Mouse (Mus musculus): ENCODE results near the gene Cmpk2. TPM values are rescaled to one million over a fixed set of nuclear protein-coding genes. Genes with fewer than 3 reads are reported as not detected.
"Not testable (repeated sequence)": the region's sequence is repeated elsewhere in the genome, so short reads cannot be mapped to it uniquely, and the experiment has no call there.

The Cmpk2 gene
- polyA plus RNA-seq, 1 experiment from 2014 or later = 6.4 TPM

DNA sequence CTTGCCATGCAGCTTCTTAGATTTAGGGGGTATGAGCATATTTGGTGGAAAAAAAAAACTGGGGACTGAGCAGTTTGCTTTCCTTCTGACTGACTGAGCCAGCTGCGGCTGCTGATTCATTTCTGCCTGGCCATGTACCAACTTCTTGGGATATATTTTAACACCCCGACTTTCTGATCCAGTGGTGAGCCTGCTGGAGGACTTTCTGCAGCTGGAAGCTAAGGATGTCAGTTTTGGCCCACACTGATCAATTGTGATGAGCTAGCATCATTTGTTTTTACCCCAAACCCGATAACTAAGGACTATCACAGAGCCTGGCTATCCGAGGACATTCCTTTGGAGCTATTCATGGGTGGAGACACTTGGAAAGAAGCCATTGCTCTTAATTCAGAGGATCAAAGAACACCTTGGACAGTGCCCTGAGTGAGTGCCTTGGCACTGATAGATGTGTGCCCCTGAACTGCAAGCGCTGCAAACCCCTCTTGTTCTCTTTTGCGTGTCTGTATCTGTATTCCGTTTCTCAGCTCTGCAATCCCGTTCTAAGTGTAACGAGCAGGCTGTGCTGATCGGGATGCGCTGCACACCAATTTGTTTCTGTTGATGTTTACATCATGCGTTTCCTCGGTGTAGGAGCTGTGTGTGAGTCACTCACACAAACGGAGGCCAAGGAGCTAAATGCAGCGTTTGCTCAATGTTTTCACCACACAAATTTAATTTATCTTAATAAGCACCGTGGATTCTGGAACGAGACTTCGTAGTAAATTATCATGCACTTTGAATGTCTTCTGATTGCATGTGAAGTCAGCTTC, 9.4 kb downstream of the Cmpk2 start:
- Histone ChIP-seq H3K27me3 (replicated peaks) (no peaks in the 10 kb centered on the region), H3K9me3 (replicated peaks) (no peaks in the 10 kb centered on the region), H3K27ac (ENCODE audit: poor library complexity, severe bottlenecking) (no peak overlapping the region), H3K4me1 (replicated peaks) (no peaks in the 10 kb centered on the region), H3K4me3 (no peak overlapping the region), H3K4me2 (no peak overlapping the region), H3K9ac (no peak overlapping the region), H3K36me3 (no peaks in the 10 kb centered on the region)
- no peak for ATAC-seq (ENCODE audit: insufficient number of reproducible peaks, low FRiP score)
- 73% methylated on average over 18 of the region's 18 CpGs for WGBS

GRCm38 (mm10) chr12:26485738-26486580, 17.0 kb downstream of the Cmpk2 start:
- not testable (repeated sequence) for H3K36me3 ChIP-seq; H3K9me3 ChIP-seq (replicated peaks); H3K4me1 ChIP-seq (replicated peaks); H3K4me3 ChIP-seq; ATAC-seq (ENCODE audit: insufficient number of reproducible peaks, low FRiP score); H3K27me3 ChIP-seq (replicated peaks); H3K27ac ChIP-seq (ENCODE audit: poor library complexity, severe bottlenecking); H3K9ac ChIP-seq
- 77% methylated on average over 12 of the region's 12 CpGs for WGBS
- 0 out of 2 replicates have a peak overlapping the region, but pooled peaks have one; percentile 4 for H3K4me2 ChIP-seq

- Histone ChIP-seq H3K27me3 (replicated peaks) (no peaks in the 10 kb centered on the region), H3K4me3 (no peak overlapping the region), H3K4me1 (replicated peaks) (no peaks in the 10 kb centered on the region), H3K9ac (no peak overlapping the region), H3K9me3 (replicated peaks) (no peaks in the 10 kb centered on the region), H3K36me3 (no peaks in the 10 kb centered on the region), H3K27ac (ENCODE audit: poor library complexity, severe bottlenecking) (no peak overlapping the region), H3K4me2 (0 out of 2 replicates have a peak overlapping the region, but pooled peaks have one; percentile 14)
- ATAC-seq (ENCODE audit: insufficient number of reproducible peaks, low FRiP score) = no peak
- 55% methylated on average over 14 of the region's 14 CpGs for WGBS
Observed at GRCm38 (mm10) chr12:26487874-26488616, 19.0 kb downstream of the Cmpk2 start.

- no peaks in the 10 kb centered on the region for H3K9me3 ChIP-seq (replicated peaks)
- H3K27me3 ChIP-seq (replicated peaks) = no peaks in the 10 kb centered on the region
- H3K4me2 ChIP-seq = no peak overlapping the region
- WGBS = 72% methylated on average over 5 of the region's 5 CpGs
- H3K4me3 ChIP-seq = no peak overlapping the region
- no peak for ATAC-seq (ENCODE audit: insufficient number of reproducible peaks, low FRiP score)
- no peak overlapping the region for H3K27ac ChIP-seq (ENCODE audit: poor library complexity, severe bottlenecking)
- H3K9ac ChIP-seq = no peak overlapping the region
- H3K36me3 ChIP-seq = no peaks in the 10 kb centered on the region
- no peaks in the 10 kb centered on the region for H3K4me1 ChIP-seq (replicated peaks)
Observed at GRCm38 (mm10) chr12:26488617-26489274, 19.7 kb downstream of the Cmpk2 start.

DNA sequence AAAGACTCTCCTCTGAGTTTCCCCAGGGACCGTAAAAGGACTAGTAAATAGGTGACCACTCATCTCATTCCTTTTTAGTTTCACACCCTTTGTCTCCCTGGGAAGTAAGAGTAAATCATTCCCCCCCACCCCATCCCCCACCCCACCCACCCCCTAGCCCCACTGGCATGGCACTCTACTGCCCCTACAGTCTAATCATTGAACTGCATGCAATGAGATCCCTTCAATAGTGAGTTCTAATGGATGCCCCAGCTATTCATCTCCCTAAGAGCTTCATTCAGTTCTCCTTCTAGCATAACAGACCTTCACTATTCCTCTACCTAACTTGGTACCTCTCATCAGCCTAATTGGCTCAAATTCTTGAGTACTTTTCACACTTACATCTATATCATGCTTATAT, 20.9 kb downstream of the Cmpk2 start:
- Histone ChIP-seq H3K27me3 (replicated peaks) (no peaks in the 10 kb centered on the region), H3K4me3 (no peak overlapping the region), H3K4me1 (replicated peaks) (no peaks in the 10 kb centered on the region), H3K36me3 (no peaks in the 10 kb centered on the region), H3K9ac (no peak overlapping the region), H3K9me3 (replicated peaks) (no peaks in the 10 kb centered on the region), H3K4me2 (no peak overlapping the region), H3K27ac (ENCODE audit: poor library complexity, severe bottlenecking) (no peak overlapping the region)
- 82% methylated on average over 1 of the region's 1 CpGs for WGBS
- ATAC-seq (ENCODE audit: insufficient number of reproducible peaks, low FRiP score) = no peak

- Histone ChIP-seq H3K36me3 (no peaks in the 10 kb centered on the region), H3K4me1 (replicated peaks) (no peaks in the 10 kb centered on the region), H3K27ac (ENCODE audit: poor library complexity, severe bottlenecking) (no peak overlapping the region), H3K9me3 (replicated peaks) (no peaks in the 10 kb centered on the region), H3K4me3 (no peak overlapping the region), H3K4me2 (no peak overlapping the region), H3K9ac (no peak overlapping the region), H3K27me3 (replicated peaks) (no peaks in the 10 kb centered on the region; the same call in 1 of the 2 replicates)
- WGBS = 85% methylated on average over 3 of the region's 3 CpGs
- ATAC-seq (ENCODE audit: insufficient number of reproducible peaks, low FRiP score) = no peak
Observed at GRCm38 (mm10) chr12:26501042-26501441, 32.0 kb downstream of the Cmpk2 start.

DNA sequence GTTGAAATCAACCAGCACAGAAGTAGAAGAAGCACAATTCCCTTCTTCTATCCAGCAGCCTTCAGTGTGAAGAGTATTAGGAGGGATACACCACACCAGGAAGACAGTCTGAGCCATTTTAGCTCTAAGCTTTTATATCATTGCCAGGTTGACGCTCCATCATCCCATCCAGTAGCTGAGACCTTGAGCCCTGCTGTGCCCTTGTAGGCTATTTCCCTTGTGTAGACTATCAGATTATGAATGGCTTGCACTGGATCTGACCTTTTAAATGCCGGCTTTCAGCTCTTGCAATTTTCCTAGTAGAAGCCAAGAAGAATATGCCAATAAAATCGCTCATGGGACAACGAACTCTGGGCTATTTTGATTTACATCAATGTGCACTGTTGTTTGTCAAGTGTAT, 42.0 kb downstream of the Cmpk2 start:
- Histone ChIP-seq H3K4me2 (no peak overlapping the region), H3K9ac (no peak overlapping the region), H3K27me3 (replicated peaks) (no peaks in the 10 kb centered on the region), H3K9me3 (replicated peaks) (no peaks in the 10 kb centered on the region), H3K27ac (ENCODE audit: poor library complexity, severe bottlenecking) (no peak overlapping the region), H3K4me1 (replicated peaks) (no peaks in the 10 kb centered on the region), H3K4me3 (no peak overlapping the region), H3K36me3 (no peaks in the 10 kb centered on the region)
- ATAC-seq (ENCODE audit: insufficient number of reproducible peaks, low FRiP score) = no peak
- 84% methylated on average over 4 of the region's 4 CpGs for WGBS

GRCm38 (mm10) chr12:26518206-26518605, 49.2 kb downstream of the Cmpk2 start:
- no peak overlapping the region for H3K4me3 ChIP-seq
- H3K9ac ChIP-seq = no peak overlapping the region
- ATAC-seq (ENCODE audit: insufficient number of reproducible peaks, low FRiP score) = no peak
- H3K36me3 ChIP-seq = no peaks in the 10 kb centered on the region
- no peak overlapping the region for H3K4me2 ChIP-seq
- H3K27ac ChIP-seq (ENCODE audit: poor library complexity, severe bottlenecking) = no peak overlapping the region
- no peaks in the 10 kb centered on the region for H3K4me1 ChIP-seq (replicated peaks)
- H3K9me3 ChIP-seq (replicated peaks) = no peaks in the 10 kb centered on the region
- H3K27me3 ChIP-seq (replicated peaks) = no peaks in the 10 kb centered on the region
- WGBS = 56% methylated on average over 3 of the region's 3 CpGs

DNA sequence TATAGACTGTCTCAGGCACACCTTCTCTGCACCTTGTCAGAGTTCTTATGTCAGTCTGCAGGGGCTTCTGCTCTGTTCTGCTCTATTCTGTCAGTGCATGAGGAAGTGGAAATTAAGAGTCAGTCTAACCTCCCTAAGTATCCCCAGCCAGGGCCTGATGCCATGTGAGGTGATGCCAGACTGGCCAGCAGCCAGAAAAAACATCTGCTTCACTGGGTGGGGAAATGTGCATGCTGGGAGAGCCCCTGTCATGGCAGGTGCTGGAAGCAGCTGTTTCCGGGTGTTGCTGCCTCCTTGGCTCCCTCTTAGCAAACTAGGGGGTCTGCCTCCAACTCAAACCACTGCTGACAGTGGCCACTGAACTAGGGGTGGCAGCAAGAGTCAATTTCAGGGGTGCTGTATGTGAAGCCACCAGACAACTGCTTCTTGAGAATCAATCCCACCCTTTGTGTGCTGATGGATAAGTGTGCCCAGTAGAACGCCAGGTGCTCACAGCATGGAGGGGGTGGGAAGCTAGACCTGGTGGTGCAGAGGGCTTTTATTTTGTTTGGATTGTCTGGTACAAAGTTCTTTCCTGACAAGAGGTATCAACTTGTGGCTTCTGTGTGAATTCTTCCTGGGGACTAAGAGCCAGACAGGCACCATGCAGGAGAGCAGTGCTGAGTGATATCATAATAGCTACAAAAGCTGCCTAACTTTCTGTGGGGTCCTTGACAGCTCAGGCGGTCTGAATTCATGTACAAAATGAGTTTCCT, 56.1 kb downstream of the Cmpk2 start:
- Histone ChIP-seq H3K4me1 (replicated peaks) (peaks cover 12% of the 10 kb centered on the region; the same call in 1 of the 2 replicates), H3K4me2 (no peak overlapping the region), H3K27me3 (replicated peaks) (no peaks in the 10 kb centered on the region; the same call in 1 of the 2 replicates), H3K4me3 (no peak overlapping the region), H3K27ac (ENCODE audit: poor library complexity, severe bottlenecking) (no peak overlapping the region), H3K9ac (no peak overlapping the region), H3K9me3 (replicated peaks) (no peaks in the 10 kb centered on the region), H3K36me3 (no peaks in the 10 kb centered on the region)
- WGBS = 47% methylated on average over 3 of the region's 3 CpGs
- ATAC-seq (ENCODE audit: insufficient number of reproducible peaks, low FRiP score) = peak; percentile 25; the same call in 1 of the 2 replicates

DNA sequence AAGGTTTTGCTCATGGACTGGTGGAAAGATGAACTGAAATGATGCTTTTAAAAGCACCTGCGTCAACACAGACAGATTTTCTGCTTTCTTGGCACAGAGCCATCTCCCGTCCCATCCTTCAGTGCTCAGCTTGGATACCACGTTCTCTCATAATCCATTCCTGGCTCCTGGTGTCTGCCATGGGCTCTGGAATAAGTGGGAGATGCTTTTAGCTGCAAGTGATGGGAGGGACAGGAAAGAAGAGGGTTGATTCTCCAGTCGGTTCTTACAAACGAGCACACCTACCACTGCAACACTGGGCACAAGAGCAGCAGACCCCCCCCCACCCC, 56.7 kb downstream of the Cmpk2 start:
- Histone ChIP-seq H3K4me1 (replicated peaks) (peaks cover 12% of the 10 kb centered on the region; the same call in 1 of the 2 replicates), H3K4me2 (no peak overlapping the region), H3K4me3 (no peak overlapping the region), H3K36me3 (no peaks in the 10 kb centered on the region), H3K27ac (ENCODE audit: poor library complexity, severe bottlenecking) (no peak overlapping the region), H3K27me3 (replicated peaks) (no peaks in the 10 kb centered on the region; the same call in 1 of the 2 replicates), H3K9me3 (replicated peaks) (no peaks in the 10 kb centered on the region), H3K9ac (no peak overlapping the region)
- WGBS = 47% methylated on average over 5 of the region's 5 CpGs
- ATAC-seq (ENCODE audit: insufficient number of reproducible peaks, low FRiP score) = no peak

Measured in heart, embryonic 12.5 days (tissue).